Mouse (Mus musculus) heart, embryonic 11.5 days (tissue): ENCODE measurements around the gene Kdm5b. TPM values are rescaled to one million over a fixed set of nuclear protein-coding genes. Genes with fewer than 3 reads are reported as not detected.
"Not testable (repeated sequence)": the region's sequence is repeated elsewhere in the genome, so short reads cannot be mapped to it uniquely, and the experiment has no call there.

Experiments
- ATAC-seq: fragments of 200-750 bp; cut with Nextera tagmentation; replicated peaks from 2 replicates; pipeline ENCODE4 v1.8.0; 2017; ENCODE audit warnings: moderate library complexity; ENCODE audit not compliant: insufficient number of reproducible peaks, low FRiP score, low TSS enrichment
- H3K27ac ChIP-seq: fragments of 300-500 bp; sonication (generic); 2 replicates; pipeline ENCODE4 v1.5.1; 2014; ENCODE audit warnings: mild to moderate bottlenecking, low read depth, low read length
- H3K27me3 ChIP-seq: fragments of 300-500 bp; sonication (generic); 2 replicates; pipeline ENCODE4 v1.6.1; 2014; ENCODE audit warnings: mild to moderate bottlenecking, low read length, mixed read lengths; ENCODE audit not compliant: control insufficient read depth, insufficient read depth
- H3K36me3 ChIP-seq: fragments of 300-500 bp; sonication (generic); 2 replicates; pipeline ENCODE4 v1.6.1; 2014; ENCODE audit warnings: mild to moderate bottlenecking, low read length, moderate library complexity, mixed read lengths; ENCODE audit not compliant: control insufficient read depth, insufficient read depth
- H3K4me1 ChIP-seq: fragments of 300-500 bp; sonication (generic); 2 replicates; pipeline ENCODE4 v1.6.1; 2014; ENCODE audit warnings: low read length; ENCODE audit not compliant: control insufficient read depth, insufficient read depth
- H3K4me2 ChIP-seq: fragments of 300-500 bp; sonication (generic); 2 replicates; pipeline ENCODE4 v1.6.1; 2014; ENCODE audit warnings: mild to moderate bottlenecking, moderate library complexity
- H3K4me3 ChIP-seq: fragments of 300-500 bp; sonication (generic); 2 replicates; pipeline ENCODE4 v1.5.1; 2014; ENCODE audit warnings: low read depth, low read length
- H3K9ac ChIP-seq: fragments of 300-500 bp; sonication (generic); 2 replicates; pipeline ENCODE4 v1.6.1; 2014; ENCODE audit warnings: mild to moderate bottlenecking, low read depth, low read length, moderate library complexity
- H3K9me3 ChIP-seq: fragments of 300-500 bp; sonication (generic); replicated peaks from 2 replicates; pipeline ENCODE4 v1.6.1; 2016; ENCODE audit warnings: low read length; ENCODE audit not compliant: control insufficient read depth
- WGBS: fragments of 180-500 bp; shearing (Covaris S2); extraction: QIAGEN DNeasy Blood & Tissue Kit; methylation state at CpG from one replicate; pipeline ENCODE4 v1.1.7; 2014; ENCODE audit not compliant: insufficient replicate concordance; 5-methylcytosine and 5-hydroxymethylcytosine counted together
- polyA plus RNA-seq: library from polyadenylated mRNA; unstranded; fragments of >200 nt; fragmentation: Nextera tagmentation; extraction: Ambion mirVana; gene quantifications from 2 replicates; pipeline ENCODE4 v1.2.1, GENCODE M21; 2014

The Kdm5b gene
- polyA plus RNA-seq, result 34.9 and 35.9 TPM in 2 replicates

DNA sequence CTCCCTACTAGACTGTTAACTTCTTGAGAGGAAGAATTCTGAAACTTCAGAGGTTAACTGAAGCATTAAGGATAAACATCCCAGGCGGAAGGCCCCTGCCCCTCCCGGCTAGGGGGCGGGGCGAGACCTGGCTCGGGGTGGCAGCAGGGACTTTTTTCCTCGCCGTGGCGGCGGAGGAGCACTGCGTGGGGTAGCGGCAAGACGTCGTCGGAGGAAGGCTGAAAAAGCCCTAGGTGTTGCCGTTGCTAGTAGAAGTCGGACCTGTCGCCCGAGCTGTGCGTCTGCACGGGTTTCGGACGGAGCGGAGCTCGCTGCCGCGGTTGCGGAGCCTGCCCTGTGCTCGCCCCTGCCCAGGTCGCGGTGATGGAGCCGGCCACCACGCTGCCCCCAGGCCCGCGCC, at the start of gene Kdm5b:
TSS of gene Kdm5b (plus strand) at position 196 of the 400 bp plus-strand sequence.
- Histone ChIP-seq H3K4me2 (peak within 1 kb of the TSS; percentile 78), H3K27me3 (no peaks in the 10 kb centered on the region), H3K4me3 (peak within 1 kb of the TSS; percentile 71), H3K9ac (peak within 1 kb of the TSS; percentile 82), H3K4me1 (peaks cover 19% of the 10 kb centered on the region), H3K27ac (peak within 1 kb of the TSS; percentile 60), H3K36me3 (no peaks in the 10 kb centered on the region), H3K9me3 (no peaks in the 10 kb centered on the region)
- WGBS, result 0% methylated on average over 34 of the region's 34 CpGs
- no peak; the same call in 1 of the 2 replicates for ATAC-seq

DNA sequence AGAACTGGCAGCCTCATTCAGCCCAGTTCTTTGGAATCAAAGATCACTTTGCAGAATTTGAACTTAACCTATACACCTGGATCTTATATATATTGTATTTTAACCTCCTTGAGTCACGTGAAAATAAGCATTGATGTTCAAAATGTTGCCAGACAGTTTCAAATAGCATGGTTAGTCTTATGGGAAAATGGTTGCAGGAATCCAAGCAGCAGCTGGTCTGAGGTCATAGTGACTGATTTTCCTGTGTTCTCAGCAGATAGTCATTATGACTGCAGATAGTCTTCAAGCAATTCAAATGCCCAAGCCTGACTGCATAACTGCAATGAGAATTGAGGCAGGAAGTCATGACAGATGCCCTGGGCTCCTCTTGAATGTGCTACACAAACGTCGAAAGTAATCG, 47.8 kb upstream of the Kdm5b start:
- H3K9me3 ChIP-seq, result no peaks in the 10 kb centered on the region
- no peak overlapping the region for H3K4me2 ChIP-seq
- peaks cover 14% of the 10 kb centered on the region; the same call in 1 of the 2 replicates for H3K4me1 ChIP-seq
- no peak overlapping the region for H3K27ac ChIP-seq
- no peak for ATAC-seq
- H3K27me3 ChIP-seq, result peaks cover 26% of the 10 kb centered on the region
- H3K4me3 ChIP-seq, result no peak overlapping the region
- peaks cover 3% of the 10 kb centered on the region; the same call in 1 of the 2 replicates for H3K36me3 ChIP-seq
- no peak overlapping the region for H3K9ac ChIP-seq
- 65% methylated on average over 4 of the region's 4 CpGs for WGBS

DNA sequence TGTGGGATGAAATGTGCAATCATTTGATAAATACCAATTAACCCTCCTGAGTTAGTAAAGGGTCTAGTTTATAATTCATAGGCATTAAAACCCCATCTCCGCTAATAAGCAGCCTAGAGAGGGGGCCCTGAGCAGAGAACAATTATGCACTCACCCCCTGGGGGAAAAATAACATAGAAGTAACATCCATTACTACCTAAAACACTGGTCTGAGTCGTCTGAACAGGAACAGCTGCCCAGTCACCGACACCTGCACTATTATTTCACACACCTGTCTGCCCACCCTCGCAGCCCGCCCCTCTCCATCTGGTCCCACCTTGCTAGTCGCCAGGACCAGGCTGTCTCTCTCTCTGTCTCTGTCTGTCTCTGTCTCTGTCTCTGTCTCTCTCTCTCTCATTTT, 47.4 kb upstream of the Kdm5b start:
- 63% methylated on average over 6 of the region's 6 CpGs for WGBS
- H3K27ac ChIP-seq, result no peak overlapping the region
- peak overlapping the region; percentile 93 for H3K4me2 ChIP-seq
- H3K9me3 ChIP-seq, result no peaks in the 10 kb centered on the region
- peak overlapping the region; percentile 51; the same call in 1 of the 2 replicates for H3K4me3 ChIP-seq
- peaks cover 26% of the 10 kb centered on the region for H3K27me3 ChIP-seq
- peaks cover 3% of the 10 kb centered on the region; the same call in 1 of the 2 replicates for H3K36me3 ChIP-seq
- H3K9ac ChIP-seq, result 0 out of 2 replicates have a peak overlapping the region, but pooled peaks have one; percentile 66
- peaks cover 15% of the 10 kb centered on the region; the same call in 1 of the 2 replicates for H3K4me1 ChIP-seq
- ATAC-seq, result no peak

DNA sequence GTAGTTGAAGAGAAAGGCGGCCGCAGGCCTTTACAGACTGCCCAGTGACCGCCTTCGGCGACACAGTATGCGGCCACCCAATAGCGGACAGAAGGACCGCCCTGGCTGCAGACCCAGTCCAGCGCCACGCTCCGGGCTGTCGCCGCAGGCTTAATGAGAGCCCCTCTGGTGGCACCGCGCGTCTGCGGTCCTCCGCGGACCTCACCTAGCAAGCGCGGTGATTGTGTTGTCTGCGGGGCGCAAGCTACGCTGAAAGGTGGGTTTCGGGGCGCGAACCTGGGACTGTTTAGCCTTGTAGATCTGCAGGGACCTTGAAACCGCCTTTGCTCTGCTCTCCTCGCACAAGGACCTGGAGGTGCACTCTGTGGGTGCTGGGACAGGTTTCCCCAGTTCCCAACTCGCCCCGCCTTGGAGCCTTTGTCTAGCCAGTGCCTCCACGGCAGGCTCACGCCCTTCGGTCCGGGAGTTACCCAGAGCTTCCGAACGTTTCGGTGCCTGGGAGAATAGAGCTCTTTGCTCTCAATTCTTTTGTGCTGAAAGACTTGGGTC, 46.6 kb upstream of the Kdm5b start:
- Histone ChIP-seq H3K9ac (peak overlapping the region; percentile 66), H3K4me2 (peak overlapping the region; percentile 93), H3K9me3 (no peaks in the 10 kb centered on the region), H3K27ac (no peak overlapping the region), H3K4me3 (peak overlapping the region; percentile 51), H3K4me1 (peaks cover 15% of the 10 kb centered on the region; the same call in 1 of the 2 replicates), H3K27me3 (peaks cover 26% of the 10 kb centered on the region), H3K36me3 (0 out of 2 replicates have a peak, but pooled peaks cover under 1% of the 10 kb centered on the region)
- 3% methylated on average over 38 of the region's 38 CpGs for WGBS
- ATAC-seq, result no peak

DNA sequence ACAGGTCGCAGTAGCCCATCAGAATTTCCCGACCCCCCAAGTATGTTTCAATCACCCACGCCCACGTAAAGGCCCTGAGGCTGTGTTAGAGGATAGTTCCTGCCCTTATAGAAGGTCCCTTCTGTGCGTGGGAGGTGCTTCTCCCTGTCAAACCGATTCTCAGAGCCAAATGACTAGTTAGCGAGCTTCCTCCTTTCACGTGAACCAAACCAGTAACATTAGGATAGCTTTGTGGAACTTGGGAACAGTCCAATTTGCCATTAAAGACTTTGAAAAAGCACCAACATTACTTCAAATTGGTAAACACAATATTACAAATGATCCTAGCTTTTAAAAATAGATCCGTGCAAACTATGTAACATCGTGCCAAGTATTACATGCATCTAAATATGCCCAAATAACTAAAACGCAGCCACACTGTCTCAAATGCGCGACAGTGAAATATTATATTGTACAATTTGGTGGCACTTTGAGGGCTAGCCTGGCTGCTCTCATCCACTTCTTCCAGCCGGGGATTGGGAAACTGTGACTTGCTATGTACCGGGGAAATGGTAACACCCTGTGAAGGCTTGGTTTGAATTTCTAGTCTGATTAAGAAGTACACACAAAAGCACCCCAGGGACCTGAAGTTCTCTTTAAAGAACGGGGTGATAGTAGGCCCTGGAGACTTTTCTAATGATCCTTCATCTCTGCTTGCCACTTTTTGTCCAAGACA, 45.9 kb upstream of the Kdm5b start:
- no peak overlapping the region for H3K9ac ChIP-seq
- H3K9me3 ChIP-seq, result no peaks in the 10 kb centered on the region
- no peak for ATAC-seq
- H3K4me2 ChIP-seq, result peak overlapping the region; percentile 93
- no peaks in the 10 kb centered on the region for H3K36me3 ChIP-seq
- WGBS, result 43% methylated on average over 16 of the region's 16 CpGs
- peak overlapping the region; percentile 51 for H3K4me3 ChIP-seq
- H3K27ac ChIP-seq, result no peak overlapping the region
- H3K27me3 ChIP-seq, result peaks cover 26% of the 10 kb centered on the region
- H3K4me1 ChIP-seq, result peaks cover 15% of the 10 kb centered on the region; the same call in 1 of the 2 replicates

DNA sequence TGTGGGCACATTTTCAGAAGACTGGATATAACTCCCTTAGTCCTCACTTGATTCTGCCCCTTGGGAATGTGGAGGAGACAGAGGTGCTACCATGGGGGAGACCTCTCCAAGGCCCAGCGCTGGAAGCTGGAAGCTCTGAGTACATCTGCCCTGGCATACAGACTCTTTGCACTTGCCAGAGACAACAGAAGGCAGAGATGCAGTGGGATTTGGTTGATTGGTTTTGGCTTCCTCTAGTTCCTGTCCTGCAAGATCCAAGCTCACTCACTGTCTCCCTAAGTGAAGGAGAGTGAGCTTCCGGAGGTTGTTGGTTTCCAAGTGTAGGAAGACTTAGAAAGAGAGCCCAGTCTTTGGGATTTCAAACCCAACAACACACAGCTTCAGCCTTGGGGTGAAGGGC, 44.1 kb upstream of the Kdm5b start:
- Histone ChIP-seq H3K9ac (peak overlapping the region; percentile 43; the same call in 1 of the 2 replicates), H3K27ac (peak overlapping the region; percentile 66), H3K9me3 (no peaks in the 10 kb centered on the region), H3K36me3 (no peaks in the 10 kb centered on the region), H3K4me3 (no peak overlapping the region), H3K4me2 (no peak overlapping the region), H3K4me1 (peaks cover 18% of the 10 kb centered on the region; the same call in 1 of the 2 replicates), H3K27me3 (peaks cover 26% of the 10 kb centered on the region)
- ATAC-seq, result no peak
- WGBS, result 74% methylated on average over 2 of the region's 2 CpGs

DNA sequence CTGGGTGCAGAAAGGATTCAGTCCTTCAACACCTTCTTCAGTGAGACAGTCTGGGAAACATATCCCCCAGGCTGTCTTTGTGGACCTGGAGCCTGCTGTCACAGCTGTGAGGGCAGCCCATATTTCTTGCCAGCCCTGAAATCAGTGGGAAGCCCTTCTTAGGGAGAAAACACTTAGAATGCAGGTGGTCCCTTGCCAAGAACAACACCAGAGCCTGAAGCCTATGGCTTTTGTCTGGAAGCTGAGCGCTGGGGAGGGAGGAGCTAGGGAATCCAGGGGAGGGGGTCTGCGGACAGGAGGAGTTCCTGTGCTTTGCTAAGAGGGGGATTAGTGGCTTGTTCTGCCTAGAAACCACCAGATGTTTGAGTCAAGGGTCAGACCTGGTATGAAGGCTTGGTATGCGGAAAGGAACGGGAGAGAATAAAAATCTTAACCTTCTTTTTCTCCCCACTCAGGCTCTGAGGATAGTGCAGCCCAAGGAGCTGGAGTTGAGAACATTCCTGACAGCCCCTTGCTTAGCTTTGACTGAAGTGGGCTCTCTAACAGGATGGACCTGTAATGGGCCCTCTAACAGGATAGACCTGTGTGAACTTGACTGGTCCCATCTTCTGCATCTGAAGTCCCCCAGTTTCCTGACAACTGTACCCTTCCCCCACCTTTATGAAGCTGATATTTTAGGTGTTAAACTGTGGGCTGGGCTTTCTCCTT, 43.3 kb upstream of the Kdm5b start:
- no peak overlapping the region; the same call in 1 of the 2 replicates for H3K4me2 ChIP-seq

DNA sequence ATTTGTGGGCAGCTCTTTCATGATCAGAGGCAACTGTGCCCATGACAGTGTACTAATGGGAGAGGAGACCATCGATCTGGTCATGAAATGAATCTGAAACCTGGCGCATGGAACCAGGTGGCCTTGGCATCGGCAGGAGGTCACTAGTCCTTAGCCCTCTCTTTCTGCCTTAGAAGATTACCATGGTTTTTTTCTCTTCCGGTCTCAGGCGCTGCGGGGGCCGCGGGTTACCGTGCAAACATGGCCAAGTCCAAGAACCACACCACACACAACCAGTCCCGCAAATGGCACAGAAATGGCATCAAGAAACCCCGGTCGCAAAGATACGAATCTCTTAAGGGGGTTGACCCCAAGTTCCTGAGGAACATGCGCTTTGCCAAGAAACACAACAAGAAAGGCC, 42.1 kb upstream of the Kdm5b start:
- H3K36me3 ChIP-seq, H3K4me3 ChIP-seq, ATAC-seq, H3K9ac ChIP-seq, H3K9me3 ChIP-seq, H3K27ac ChIP-seq, H3K4me2 ChIP-seq: not testable (repeated sequence)
- WGBS, result 93% methylated on average over 13 of the region's 14 CpGs
- Histone ChIP-seq H3K4me1 (peaks cover 18% of the 10 kb centered on the region; the same call in 1 of the 2 replicates), H3K27me3 (peaks cover 14% of the 10 kb centered on the region; the same call in 1 of the 2 replicates)

More for the DNA sequence above, 43.3 kb upstream of the Kdm5b start:
- peak overlapping the region; percentile 66 for H3K27ac ChIP-seq
- peaks cover 26% of the 10 kb centered on the region for H3K27me3 ChIP-seq
- H3K9ac ChIP-seq, result peak overlapping the region; percentile 43; the same call in 1 of the 2 replicates
- H3K4me1 ChIP-seq, result peaks cover 18% of the 10 kb centered on the region; the same call in 1 of the 2 replicates
- ATAC-seq, result peak; percentile 69
- 22% methylated on average over 4 of the region's 4 CpGs for WGBS
- H3K9me3 ChIP-seq, result no peaks in the 10 kb centered on the region
- H3K4me3 ChIP-seq, result no peak overlapping the region
- H3K36me3 ChIP-seq, result no peaks in the 10 kb centered on the region
